Mouse (Mus musculus): ENCODE results near the gene Sult2a2. TPM values are rescaled to one million over a fixed set of nuclear protein-coding genes. Genes with fewer than 3 reads are reported as not detected.
"Not testable (repeated sequence)": the region's sequence is repeated elsewhere in the genome, so short reads cannot be mapped to it uniquely, and the experiment has no call there.

The Sult2a2 gene
- total RNA-seq (2021), result not detected
- long read RNA-seq, experiment 1, result 0 reads
- long read RNA-seq, experiment 2, result 0 reads

GRCm38 (mm10) chr7:13733205-13733604 is at the start of gene Sult2a2:
TSS of gene Sult2a2 (plus strand) at chr7:13733505.
- DNase-seq (ENCODE audit: low spot score in 2 of 2), result not testable (repeated sequence)

- DNase-seq (ENCODE audit: low spot score in 2 of 2), result no peak
These were observed 80.6 kb downstream of the Sult2a2 start for GRCm38 (mm10) chr7:13813913-13814312.

Other genes with a start within 250 kb of the Sult2a2 start
- gene Bsph2, start 162.4 kb upstream of the Sult2a2 start, total RNA-seq (2021), result not detected
- gene Sult2a5, start 109.5 kb upstream of the Sult2a2 start, total RNA-seq (2021), result not detected
- gene Sult2a1, start 103.9 kb downstream of the Sult2a2 start, total RNA-seq (2021), result not detected

Measured in layer of hippocampus, postnatal 14 days (tissue).